Mouse (Mus musculus) CH12.LX (cell line): ENCODE measurements around the gene Klhl32. TPM values are rescaled to one million over a fixed set of nuclear protein-coding genes. Genes with fewer than 3 reads are reported as not detected.

Experiments used
- DNase-seq: peaks from one replicate; pipeline ENCODE4 v3.0.0-alpha.2; 2013; ENCODE audit errors: extremely low read depth
- H3K27ac ChIP-seq: 2 replicates; pipeline ENCODE4 v1.5.1; 2012; ENCODE audit warnings: low read depth, mild to moderate bottlenecking, control low read depth, moderate library complexity; ENCODE audit not compliant: insufficient read depth
- H3K27me3 ChIP-seq: replicated peaks from 2 replicates; pipeline ENCODE3; 2012; ENCODE audit warnings: inconsistent platforms
- H3K36me3 ChIP-seq, 2 experiments: replicated peaks in 1 of 2; 2 replicates each; pipeline versions ENCODE3 to v1.6.1; 2012; ENCODE audit warnings: inconsistent platforms in 1 of 2, low read length in 1 of 2, mild to moderate bottlenecking in 1 of 2, mixed read lengths in 1 of 2, moderate library complexity in 1 of 2; ENCODE audit not compliant: control insufficient read depth in 1 of 2, insufficient read depth in 1 of 2
- H3K4me1 ChIP-seq, 2 experiments: 2 replicates each; pipeline ENCODE4 v1.6.1; 2012; ENCODE audit warnings: inconsistent platforms in 1 of 2, moderate library complexity in 1 of 2; ENCODE audit not compliant: insufficient read depth in 2 of 2, control insufficient read depth in 1 of 2
- H3K4me2 ChIP-seq: 2 replicates; pipeline ENCODE4 v1.6.1; 2012; ENCODE audit warnings: low read depth, mild to moderate bottlenecking, control low read depth; ENCODE audit not compliant: poor library complexity, insufficient read depth, severe bottlenecking
- H3K4me3 ChIP-seq, 3 experiments: fragments of 150-350 bp in 1 of 3; sonication (generic) in 1 of 3; replicated peaks in 1 of 3; 2 replicates each; pipeline versions ENCODE3 to v1.5.1; 2011 to 2012; ENCODE audit warnings: low read depth in 2 of 3, low read length in 2 of 3, mild to moderate bottlenecking in 2 of 3, moderate library complexity in 2 of 3, control low read depth in 1 of 3, improper control_type of control experiment in 1 of 3, inconsistent platforms in 1 of 3, mixed read lengths in 1 of 3; ENCODE audit not compliant: poor library complexity in 1 of 3
- H3K79me2 ChIP-seq: replicated peaks from 2 replicates; pipeline ENCODE4 v1.6.1; 2012; ENCODE audit warnings: mild to moderate bottlenecking, moderate library complexity; ENCODE audit not compliant: control insufficient read depth, poor library complexity, insufficient read depth, severe bottlenecking; ENCODE audit errors: extremely low read depth
- H3K9ac ChIP-seq: 2 replicates; pipeline ENCODE4 v1.6.1; 2012; ENCODE audit warnings: low read depth, mild to moderate bottlenecking, control low read depth, moderate library complexity; ENCODE audit not compliant: insufficient read depth
- H3K9me3 ChIP-seq: replicated peaks from 2 replicates; pipeline ENCODE3; 2012; ENCODE audit warnings: low read length, inconsistent platforms, mixed read lengths
- CHD1 ChIP-seq: IDR thresholded peaks from 2 replicates; pipeline ENCODE4 v1.6.1; 2012; ENCODE audit warnings: low read depth, low read length, improper control_type of control experiment, inconsistent platforms
- CHD2 ChIP-seq: IDR thresholded peaks from 2 replicates; pipeline ENCODE4 v1.6.1; 2011; ENCODE audit warnings: low read length, improper control_type of control experiment
- CTCF ChIP-seq, 2 experiments: IDR thresholded peaks in 1 of 2; conservative IDR thresholded peaks in 1 of 2; 2 replicates each; pipeline ENCODE4 v1.5.1; 2011 to 2012; ENCODE audit warnings: low read depth in 2 of 2, low read length in 2 of 2, improper control_type of control experiment in 1 of 2, inconsistent platforms in 1 of 2, mild to moderate bottlenecking in 1 of 2, moderate library complexity in 1 of 2
- E2F4 ChIP-seq: IDR thresholded peaks from 2 replicates; pipeline ENCODE4 v1.6.1; 2011; ENCODE audit warnings: low read depth, low read length, improper control_type of control experiment; ENCODE audit not compliant: insufficient replicate concordance
- GABPA ChIP-seq: IDR thresholded peaks from 2 replicates; pipeline ENCODE4 v1.6.1; 2012; ENCODE audit warnings: low read depth, low read length, improper control_type of control experiment, inconsistent platforms; ENCODE audit not compliant: insufficient replicate concordance
- IRF4 ChIP-seq: IDR thresholded peaks from 2 replicates; pipeline ENCODE4 v1.6.1; 2014; ENCODE audit warnings: low read depth, mild to moderate bottlenecking, inconsistent platforms, low read length, improper control_type of control experiment
- JUN ChIP-seq: IDR thresholded peaks from 2 replicates; pipeline ENCODE4 v1.6.1; 2011; ENCODE audit warnings: low read depth, mild to moderate bottlenecking, low read length, improper control_type of control experiment, moderate library complexity; ENCODE audit not compliant: insufficient read depth
- MAX ChIP-seq: IDR thresholded peaks from 2 replicates; pipeline ENCODE4 v1.6.1; 2011; ENCODE audit warnings: low read length, improper control_type of control experiment
- MAZ ChIP-seq: IDR thresholded peaks from 2 replicates; pipeline ENCODE4 v1.6.1; 2012; ENCODE audit warnings: low read depth, mild to moderate bottlenecking, inconsistent platforms, low read length, improper control_type of control experiment, moderate library complexity
- MEF2A ChIP-seq: IDR thresholded peaks from 2 replicates; pipeline ENCODE4 v1.6.1; 2014; ENCODE audit warnings: low read depth, mild to moderate bottlenecking, inconsistent platforms, low read length, improper control_type of control experiment, borderline replicate concordance
- MYC ChIP-seq: IDR thresholded peaks from 2 replicates; pipeline ENCODE4 v1.6.1; 2011; ENCODE audit warnings: low read depth, mild to moderate bottlenecking, improper control_type of control experiment, low read length
- NELFE ChIP-seq: IDR thresholded peaks from 2 replicates; pipeline ENCODE4 v1.6.1; 2011; ENCODE audit warnings: low read depth, low read length, improper control_type of control experiment
- NRF1 ChIP-seq: IDR thresholded peaks from 2 replicates; pipeline ENCODE4 v1.6.1; 2014; ENCODE audit warnings: low read depth, mild to moderate bottlenecking, inconsistent platforms, low read length, improper control_type of control experiment, moderate library complexity
- PAX5 ChIP-seq: IDR thresholded peaks from 2 replicates; pipeline ENCODE4 v1.6.1; 2012; ENCODE audit warnings: low read length, inconsistent platforms, mixed read lengths
- POLR2A ChIP-seq: IDR thresholded peaks from 2 replicates; pipeline ENCODE4 v1.6.1; 2011; ENCODE audit warnings: low read depth, mild to moderate bottlenecking, improper control_type of control experiment, low read length
- POLR2AphosphoS2 ChIP-seq: IDR thresholded peaks from 2 replicates; pipeline ENCODE4 v1.6.1; 2011; ENCODE audit warnings: low read depth, low read length, improper control_type of control experiment
- RAD21 ChIP-seq: IDR thresholded peaks from 2 replicates; pipeline ENCODE4 v1.6.1; 2011; ENCODE audit warnings: low read depth, mild to moderate bottlenecking, low read length, improper control_type of control experiment, moderate library complexity
- RCOR1 ChIP-seq: conservative IDR thresholded peaks from 2 replicates; pipeline ENCODE4 v1.6.1; 2012; ENCODE audit warnings: low read depth, mild to moderate bottlenecking, inconsistent platforms, low read length, improper control_type of control experiment
- SIN3A ChIP-seq: IDR thresholded peaks from 2 replicates; pipeline ENCODE4 v1.6.1; 2012; ENCODE audit warnings: low read length, improper control_type of control experiment, inconsistent platforms
- TBP ChIP-seq: conservative IDR thresholded peaks from 2 replicates; pipeline ENCODE4 v1.6.1; 2011; ENCODE audit warnings: low read depth, low read length, improper control_type of control experiment
- dilution Hi-C: fragments of 300-500 bp; cut with MboI; formaldehyde crosslinking; loops from 2 replicates; pipeline ENCODE4 v1.14.3; 2020; ENCODE audit warnings: low sequenced_read_pairs; ENCODE audit not compliant: extremely low pct_unique_long_range_greater_than_20kb, extremely low pct_ligation_motif_present
- in situ Hi-C: fragments of 300-500 bp; cut with MboI; formaldehyde crosslinking; loops from 3 replicates; pipeline ENCODE4 v1.14.3; 2019; ENCODE audit warnings: low sequenced_read_pairs, low pct_ligation_motif_present, low pct_unique_long_range_greater_than_20kb, mixed read lengths
- polyA plus RNA-seq: library from polyadenylated mRNA; unstranded; fragments of >175 nt; gene quantifications from 2 replicates; pipeline ENCODE4 v1.2.1, GENCODE M21; 2012; ENCODE audit warnings: low read depth; ENCODE audit not compliant: insufficient read length
- total RNA-seq, 2 experiments: library from RNA; depleted of rRNA; stranded (reverse); fragments of 300-350 nt in 1 of 2; fragments of >200 nt in 1 of 2; gene quantifications; 2 replicates each; pipeline ENCODE4 v1.2.3; 2012 to 2014

Klhl32 gene
- total and polyA plus RNA-seq, 3 experiments, result 0.55 to 1.1 (median 0.60) TPM

DNA sequence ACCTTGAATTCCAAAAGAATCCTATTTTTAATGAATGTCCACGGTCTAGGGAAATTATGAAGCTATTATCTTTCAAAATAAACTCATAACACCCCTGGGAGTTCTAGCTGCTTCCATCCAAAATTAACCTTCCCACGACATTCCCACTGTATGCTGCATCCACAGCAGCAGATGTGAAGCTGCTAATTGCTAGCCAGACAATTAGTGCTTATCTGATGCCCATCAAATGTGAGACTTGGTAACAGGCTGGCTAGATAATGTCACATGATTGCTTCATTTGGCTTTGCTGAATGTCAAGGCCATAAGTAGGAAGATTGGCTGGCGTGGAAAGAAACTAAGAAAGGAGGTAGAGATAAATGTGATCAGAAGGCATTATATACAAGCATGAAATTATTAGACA is 85.5 kb downstream of the Klhl32 start:
- Histone ChIP-seq H3K27me3 (no peaks in the 10 kb centered on the region), H3K9me3 (no peaks in the 10 kb centered on the region), H3K4me3 (no peak overlapping the region), H3K79me2 (no peaks in the 10 kb centered on the region), H3K36me3 (no peaks in the 10 kb centered on the region), H3K4me2 (no peak overlapping the region), H3K4me1 (peaks cover 3 to 17% of the 10 kb centered on the region in 2 experiments; a peak in 2 of 4 replicates), H3K27ac (no peak overlapping the region), H3K9ac (no peak overlapping the region)
- in situ Hi-C loops (no loop called here), dilution Hi-C loops (no loop called here)
- DNase-seq, result no peak
- TF ChIP-seq SIN3A, result no peak
- no peak for TF ChIP-seq MAX
- TF ChIP-seq NRF1, result no peak
- no peak for TF ChIP-seq NELFE
- no peak for TF ChIP-seq CHD2
- TF ChIP-seq MYC, result no peak
- TF ChIP-seq MEF2A, result no peak
- TF ChIP-seq MAZ, result no peak
- TF ChIP-seq RAD21, result no peak
- TF ChIP-seq POLR2AphosphoS2, result no peak

DNA sequence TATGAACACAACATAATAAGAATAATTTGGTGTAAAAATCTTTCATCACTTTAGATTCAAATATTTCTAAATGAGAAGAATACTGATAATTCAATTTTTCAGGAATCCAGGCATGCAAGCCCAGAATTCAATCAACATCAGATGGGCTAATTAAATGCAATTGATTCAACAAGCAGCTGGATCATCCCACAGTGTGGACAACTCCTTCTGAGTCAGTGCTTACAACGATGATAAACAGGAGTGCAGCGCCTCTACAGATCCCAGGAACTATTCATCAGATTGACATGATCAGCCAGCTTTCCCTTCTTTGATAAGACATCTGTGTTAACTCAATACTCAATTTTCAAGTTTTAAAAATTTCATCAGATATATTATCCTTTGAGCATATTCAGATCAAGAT is 86.4 kb downstream of the Klhl32 start:
- Histone ChIP-seq H3K36me3 (no peaks in the 10 kb centered on the region), H3K4me3 (no peak overlapping the region), H3K4me1 (peaks cover 3 to 17% of the 10 kb centered on the region in 2 experiments; a peak in 2 of 4 replicates), H3K4me2 (no peak overlapping the region), H3K27ac (no peak overlapping the region), H3K9ac (no peak overlapping the region), H3K27me3 (no peaks in the 10 kb centered on the region), H3K9me3 (no peaks in the 10 kb centered on the region), H3K79me2 (no peaks in the 10 kb centered on the region)
- no peak for TF ChIP-seq MAZ
- no peak for TF ChIP-seq E2F4
- TF ChIP-seq GABPA, result no peak
- no peak for TF ChIP-seq MEF2A
- no peak for TF ChIP-seq NRF1
- TF ChIP-seq CHD1, result no peak
- TF ChIP-seq SIN3A, result no peak
- no peak for TF ChIP-seq JUN
- TF ChIP-seq RCOR1, result no peak
- TF ChIP-seq CTCF (conservative IDR thresholded peaks at IDR 0.05 in 1 of 2, IDR thresholded peaks at IDR 0.05 in 1 of 2; ENCODE audit: low read depth in 2 of 2, low read length in 2 of 2), result no peak
- no peak for TF ChIP-seq POLR2A
- no peak for TF ChIP-seq TBP
- no peak for TF ChIP-seq IRF4
- TF ChIP-seq PAX5, result no peak
- TF ChIP-seq MYC, result no peak
- dilution Hi-C loops (no loop called here), in situ Hi-C loops (no loop called here)
- no peak for DNase-seq
